In genomic region chr2:28349911-28350310, GRCm38 (mm10) we compare ENCODE assay signal across 21 mouse cellular contexts.
DNase-seq lines count a peak whose midpoint lies in the region; ATAC-seq lines count a peak whose summit lies in the region.
"Had no signal": no experiment of that assay in that cellular context is flagged by ENCODE, and none has a peak within 500 bp of the region (broad histone marks: within the 10 kb centered on the region; RNA-seq: fewer than 3 reads in every experiment).

No protein-coding gene starts in this region.

- H3K27me3 ChIP-seq in forebrain, embryonic 11.5 days (ENCODE audit: control insufficient read depth, insufficient read depth, low read length), result no peaks in the 10 kb centered on the region
- H3K27me3 ChIP-seq in forebrain, embryonic 14.5 days (replicated peaks; ENCODE audit: control insufficient read depth, insufficient read depth, low read length), result no peaks in the 10 kb centered on the region
- H3K27me3 ChIP-seq: embryonic facial prominence, embryonic 13.5 days; embryonic facial prominence, embryonic 15.5 days; forebrain, embryonic 13.5 days had no signal

- ATAC-seq in forebrain, embryonic 11.5 days (replicated peaks; ENCODE audit: low FRiP score), result no peak
- no peak for ATAC-seq in forebrain, embryonic 14.5 days
- ATAC-seq: forebrain, embryonic 13.5 days; forebrain, embryonic 16.5 days had no signal

- no peak overlapping the region for H3K27ac ChIP-seq in forebrain, embryonic 11.5 days (ENCODE audit: low read depth, low read length)
- H3K27ac ChIP-seq in forebrain, embryonic 14.5 days (ENCODE audit: low read depth, low read length), result no peak overlapping the region
- H3K27ac ChIP-seq: embryonic facial prominence, embryonic 13.5 days; embryonic facial prominence, embryonic 15.5 days; forebrain, embryonic 10.5 days; forebrain, embryonic 13.5 days had no signal

- no peaks in the 10 kb centered on the region for H3K9me3 ChIP-seq in forebrain, embryonic 11.5 days (ENCODE audit: control insufficient read depth, low read length)
- H3K9me3 ChIP-seq in forebrain, embryonic 14.5 days (replicated peaks; ENCODE audit: control insufficient read depth, low read length), result no peaks in the 10 kb centered on the region
- H3K9me3 ChIP-seq: embryonic facial prominence, embryonic 13.5 days; embryonic facial prominence, embryonic 15.5 days; forebrain, embryonic 10.5 days; forebrain, embryonic 13.5 days had no signal

- WGBS in forebrain, embryonic 11.5 days, result 89% methylated on average over 8 of the region's 8 CpGs
- WGBS in forebrain, embryonic 14.5 days, result 76% methylated on average over 8 of the region's 8 CpGs

- DNase-seq in forebrain, embryonic 11.5 days (ENCODE audit: low spot score), result peak; percentile 10
- no peak for DNase-seq in forebrain, embryonic 14.5 days (ENCODE audit: low spot score)
- peak; percentile 24 for DNase-seq in left cerebral cortex, postnatal 4 days
- no peak for DNase-seq in left cerebral cortex, postnatal 14 days (ENCODE audit: low spot score in 2 of 2)
- DNase-seq in brain, adult 2 months (ENCODE audit: low read depth, low spot score), result peak; percentile 36
- DNase-seq in c-Kit-positive CD71-positive TER-119-positive erythroid progenitor cells, embryonic 14.5 days (ENCODE audit: low spot score), result no peak
- DNase-seq: adrenal gland, adult 2 months; adrenal gland, postnatal 10 days; adrenal gland, postnatal 25 days; cerebellum, adult 11 months; cerebellum, adult 18-20 months; cerebellum, adult 8-10 months; cerebellum, postnatal 14 days; cerebellum, postnatal 36 days; embryo, embryonic 11 days had no signal

- H3K4me2 ChIP-seq in forebrain, embryonic 11.5 days (ENCODE audit: low read depth, low read length, severe bottlenecking), result no peak overlapping the region
- no peak overlapping the region for H3K4me2 ChIP-seq in forebrain, embryonic 14.5 days (ENCODE audit: low read length)
- H3K4me2 ChIP-seq: embryonic facial prominence, embryonic 13.5 days; embryonic facial prominence, embryonic 15.5 days; forebrain, embryonic 13.5 days had no signal

- intact Hi-C loops in left cerebral cortex, postnatal 4 days (cut with DNase I), result no loop called here
- intact Hi-C loops in left cerebral cortex, postnatal 14 days (cut with DNase I), result no loop called here

- no peaks in the 10 kb centered on the region for H3K4me1 ChIP-seq in forebrain, embryonic 11.5 days (replicated peaks; ENCODE audit: control insufficient read depth, insufficient read depth, low read length)
- H3K4me1 ChIP-seq in forebrain, embryonic 14.5 days (ENCODE audit: control insufficient read depth, insufficient read depth, low read length), result no peaks in the 10 kb centered on the region
- H3K4me1 ChIP-seq: embryonic facial prominence, embryonic 13.5 days; embryonic facial prominence, embryonic 15.5 days; forebrain, embryonic 10.5 days; forebrain, embryonic 13.5 days had no signal

- H3K4me3 ChIP-seq in forebrain, embryonic 11.5 days (ENCODE audit: low read depth, low read length), result no peak overlapping the region
- no peak overlapping the region for H3K4me3 ChIP-seq in forebrain, embryonic 14.5 days (ENCODE audit: low read depth, low read length)
- H3K4me3 ChIP-seq: embryonic facial prominence, embryonic 13.5 days; embryonic facial prominence, embryonic 15.5 days; erythroblast, embryonic 14.5 days; forebrain, embryonic 10.5 days; forebrain, embryonic 13.5 days had no signal

- H3K36me3 ChIP-seq in forebrain, embryonic 11.5 days (ENCODE audit: control insufficient read depth, insufficient read depth, low read length), result no peaks in the 10 kb centered on the region
- no peaks in the 10 kb centered on the region for H3K36me3 ChIP-seq in forebrain, embryonic 14.5 days (ENCODE audit: control insufficient read depth, insufficient read depth, low read length)
- H3K36me3 ChIP-seq: embryonic facial prominence, embryonic 13.5 days; embryonic facial prominence, embryonic 15.5 days; forebrain, embryonic 10.5 days had no signal

- H3K9ac ChIP-seq in forebrain, embryonic 11.5 days (ENCODE audit: low read length), result no peak overlapping the region
- H3K9ac ChIP-seq in forebrain, embryonic 14.5 days (ENCODE audit: low read length), result no peak overlapping the region
- H3K9ac ChIP-seq: embryonic facial prominence, embryonic 13.5 days; embryonic facial prominence, embryonic 15.5 days; forebrain, embryonic 13.5 days had no signal

Comparison
In these comparisons a context has a peak if more than half of its experiments do, and no peak if none do; other contexts are left out.
1. DNase-seq: peak in forebrain, embryonic 11.5 days (single experiment), left cerebral cortex, postnatal 4 days (single experiment) and brain, adult 2 months (single experiment); none in forebrain, embryonic 14.5 days (single experiment), left cerebral cortex, postnatal 14 days (0 of 2) and c-Kit-positive CD71-positive TER-119-positive erythroid progenitor cells, embryonic 14.5 days (single experiment).